Mouse (Mus musculus) hindbrain, embryonic 12.5 days (tissue): Measurements from ENCODE around the gene Ccdc69. TPM values are rescaled to one million over a fixed set of nuclear protein-coding genes. Genes with fewer than 3 reads are reported as not detected.
A peak's percentile ranks its signal among the peaks of the same experiment; 100 is the strongest.

ENCODE experiments used
- ATAC-seq: fragments of 200-750 bp; cut with Nextera tagmentation; 2 replicates; pipeline ENCODE4 v1.8.0; 2017; ENCODE audit warnings: moderate TSS enrichment; ENCODE audit not compliant: low FRiP score
- H3K27ac ChIP-seq: fragments of 300-500 bp; sonication (generic); 2 replicates; pipeline ENCODE4 v1.5.1; 2016; ENCODE audit warnings: mild to moderate bottlenecking
- H3K27me3 ChIP-seq: fragments of 300-500 bp; sonication (generic); 2 replicates; pipeline ENCODE4 v1.6.1; 2016; ENCODE audit warnings: mild to moderate bottlenecking
- H3K36me3 ChIP-seq: fragments of 300-500 bp; sonication (generic); 2 replicates; pipeline ENCODE4 v1.6.1; 2016; ENCODE audit warnings: mild to moderate bottlenecking
- H3K4me1 ChIP-seq: fragments of 300-500 bp; sonication (generic); 2 replicates; pipeline ENCODE4 v1.6.1; 2016
- H3K4me2 ChIP-seq: fragments of 300-500 bp; sonication (generic); replicated peaks from 2 replicates; pipeline ENCODE4 v1.6.1; 2016; ENCODE audit warnings: mild to moderate bottlenecking
- H3K4me3 ChIP-seq: fragments of 300-500 bp; sonication (generic); 2 replicates; pipeline ENCODE4 v1.5.1; 2016; ENCODE audit warnings: mild to moderate bottlenecking
- H3K9ac ChIP-seq: fragments of 300-500 bp; sonication (generic); 2 replicates; pipeline ENCODE4 v1.6.1; 2016; ENCODE audit warnings: mild to moderate bottlenecking, moderate library complexity
- H3K9me3 ChIP-seq: fragments of 300-500 bp; sonication (generic); replicated peaks from 2 replicates; pipeline ENCODE4 v1.6.1; 2016; ENCODE audit warnings: mild to moderate bottlenecking
- WGBS: fragments of 180-500 bp; shearing (Covaris S2); methylation state at CpG from one replicate; pipeline ENCODE4 v1.1.7; 2016; 5-methylcytosine and 5-hydroxymethylcytosine counted together
- polyA plus RNA-seq: library from polyadenylated mRNA; unstranded; fragments of >200 nt; fragmentation: Nextera tagmentation; extraction: Ambion mirVana; gene quantifications from 2 replicates; pipeline ENCODE4 v1.2.1, GENCODE M21; 2016

The Ccdc69 gene
- polyA plus RNA-seq, 1 experiment from 2014 or later: 0.49 TPM

- Histone ChIP-seq H3K4me2 (peak overlapping the region; percentile 93), H3K4me3 (peak overlapping the region; percentile 55; the same call in 1 of the 2 replicates), H3K9me3 (no peaks in the 10 kb centered on the region), H3K27me3 (peaks cover 28% of the 10 kb centered on the region), H3K9ac (no peak overlapping the region), H3K4me1 (peaks cover 30% of the 10 kb centered on the region), H3K36me3 (no peaks in the 10 kb centered on the region), H3K27ac (no peak overlapping the region; the same call in 1 of the 2 replicates)
- no peak for ATAC-seq
- 51% methylated on average over 10 of the region's 10 CpGs for WGBS
Observed at GRCm38 (mm10) chr11:55031211-55031990, 46.5 kb downstream of the Ccdc69 start.

GRCm38 (mm10) chr11:55028509-55028908 is 49.4 kb downstream of the Ccdc69 start:
- ATAC-seq: no peak
- Histone ChIP-seq H3K27me3 (peaks cover 11% of the 10 kb centered on the region; the same call in 1 of the 2 replicates), H3K4me2 (no peak overlapping the region), H3K27ac (no peak overlapping the region), H3K36me3 (no peaks in the 10 kb centered on the region), H3K4me3 (no peak overlapping the region), H3K9ac (no peak overlapping the region), H3K4me1 (peaks cover 36% of the 10 kb centered on the region), H3K9me3 (no peaks in the 10 kb centered on the region)
- 67% methylated on average over 2 of the region's 2 CpGs for WGBS

- Histone ChIP-seq H3K27me3 (0 out of 2 replicates have a peak, but pooled peaks cover 3% of the 10 kb centered on the region), H3K9ac (no peak overlapping the region), H3K4me3 (no peak overlapping the region), H3K4me2 (no peak overlapping the region), H3K4me1 (peaks cover 41% of the 10 kb centered on the region), H3K27ac (0 out of 2 replicates have a peak overlapping the region, but pooled peaks have one; percentile 18), H3K9me3 (no peaks in the 10 kb centered on the region), H3K36me3 (no peaks in the 10 kb centered on the region)
- 73% methylated on average over 2 of the region's 2 CpGs for WGBS
- no peak for ATAC-seq
Observed at GRCm38 (mm10) chr11:55027204-55027855, 50.6 kb downstream of the Ccdc69 start.

- no peak for ATAC-seq
- Histone ChIP-seq H3K9me3 (no peaks in the 10 kb centered on the region), H3K27ac (no peak overlapping the region), H3K4me2 (no peak overlapping the region), H3K36me3 (no peaks in the 10 kb centered on the region), H3K4me1 (peaks cover 37% of the 10 kb centered on the region), H3K27me3 (no peaks in the 10 kb centered on the region), H3K4me3 (no peak overlapping the region), H3K9ac (no peak overlapping the region)
- WGBS: 89% methylated on average over 4 of the region's 4 CpGs
Observed at GRCm38 (mm10) chr11:55025896-55026295, 52.0 kb downstream of the Ccdc69 start.

- Histone ChIP-seq H3K9ac (0 out of 2 replicates have a peak overlapping the region, but pooled peaks have one; percentile 5), H3K4me2 (peak overlapping the region; percentile 34), H3K4me3 (no peak overlapping the region), H3K27me3 (no peaks in the 10 kb centered on the region), H3K4me1 (peaks cover 37% of the 10 kb centered on the region), H3K36me3 (no peaks in the 10 kb centered on the region), H3K9me3 (no peaks in the 10 kb centered on the region), H3K27ac (peak overlapping the region; percentile 91)
- ATAC-seq: peak; percentile 30; the same call in 1 of the 2 replicates
- WGBS: 67% methylated on average over 3 of the region's 3 CpGs
Observed at GRCm38 (mm10) chr11:55023583-55023982, 54.3 kb downstream of the Ccdc69 start.

GRCm38 (mm10) chr11:55023049-55023564 is 54.8 kb downstream of the Ccdc69 start:
- Histone ChIP-seq H3K36me3 (no peaks in the 10 kb centered on the region), H3K27me3 (no peaks in the 10 kb centered on the region), H3K4me3 (no peak overlapping the region), H3K4me2 (peak overlapping the region; percentile 34), H3K9me3 (no peaks in the 10 kb centered on the region), H3K9ac (peak overlapping the region; percentile 5; the same call in 1 of the 2 replicates), H3K4me1 (peaks cover 37% of the 10 kb centered on the region), H3K27ac (peak overlapping the region; percentile 91)
- ATAC-seq: peak; percentile 77
- WGBS: 12% methylated on average over 10 of the region's 10 CpGs

- Histone ChIP-seq H3K36me3 (no peaks in the 10 kb centered on the region), H3K9me3 (no peaks in the 10 kb centered on the region), H3K27ac (peak overlapping the region; percentile 91), H3K4me3 (no peak overlapping the region), H3K27me3 (no peaks in the 10 kb centered on the region), H3K4me2 (peak overlapping the region; percentile 34), H3K4me1 (peaks cover 32% of the 10 kb centered on the region), H3K9ac (no peak overlapping the region; the same call in 1 of the 2 replicates)
- 68% methylated on average over 5 of the region's 5 CpGs for WGBS
- no peak for ATAC-seq
Observed at GRCm38 (mm10) chr11:55022508-55022907, 55.4 kb downstream of the Ccdc69 start.

GRCm38 (mm10) chr11:55021859-55022258 is 56.1 kb downstream of the Ccdc69 start:
- WGBS: 66% methylated on average over 6 of the region's 6 CpGs
- ATAC-seq: no peak
- H3K27me3 ChIP-seq: no peaks in the 10 kb centered on the region
- no peak overlapping the region; the same call in 1 of the 2 replicates for H3K27ac ChIP-seq
- no peaks in the 10 kb centered on the region for H3K9me3 ChIP-seq
- H3K36me3 ChIP-seq: no peaks in the 10 kb centered on the region
- H3K9ac ChIP-seq: no peak overlapping the region
- H3K4me1 ChIP-seq: peaks cover 32% of the 10 kb centered on the region
- H3K4me3 ChIP-seq: no peak overlapping the region
- no peak overlapping the region for H3K4me2 ChIP-seq

GRCm38 (mm10) chr11:55021458-55021857 is 56.5 kb downstream of the Ccdc69 start:
- peaks cover 32% of the 10 kb centered on the region for H3K4me1 ChIP-seq

GRCm38 (mm10) chr11:55019711-55020110 is 58.2 kb downstream of the Ccdc69 start:
- Histone ChIP-seq H3K4me2 (no peak overlapping the region), H3K27me3 (no peaks in the 10 kb centered on the region), H3K4me1 (peaks cover 40% of the 10 kb centered on the region), H3K36me3 (no peaks in the 10 kb centered on the region), H3K27ac (no peak overlapping the region), H3K4me3 (no peak overlapping the region), H3K9me3 (no peaks in the 10 kb centered on the region), H3K9ac (no peak overlapping the region)
- ATAC-seq: no peak
- 81% methylated on average over 2 of the region's 2 CpGs for WGBS

More at GRCm38 (mm10) chr11:55021458-55021857, 56.5 kb downstream of the Ccdc69 start:
- Histone ChIP-seq H3K4me3 (no peak overlapping the region), H3K27ac (no peak overlapping the region), H3K9ac (no peak overlapping the region), H3K9me3 (no peaks in the 10 kb centered on the region), H3K36me3 (no peaks in the 10 kb centered on the region), H3K27me3 (no peaks in the 10 kb centered on the region), H3K4me2 (no peak overlapping the region)
- no peak for ATAC-seq

- H3K36me3 ChIP-seq: no peaks in the 10 kb centered on the region
- H3K4me1 ChIP-seq: peaks cover 26% of the 10 kb centered on the region
- no peak for ATAC-seq
Observed at GRCm38 (mm10) chr11:55018034-55018433, 59.9 kb downstream of the Ccdc69 start.

GRCm38 (mm10) chr11:55017201-55017600 is 60.7 kb downstream of the Ccdc69 start:
- no peak for ATAC-seq
- Histone ChIP-seq H3K4me2 (no peak overlapping the region), H3K27me3 (no peaks in the 10 kb centered on the region), H3K4me1 (peaks cover 18% of the 10 kb centered on the region), H3K36me3 (no peaks in the 10 kb centered on the region), H3K4me3 (no peak overlapping the region), H3K9ac (no peak overlapping the region), H3K27ac (no peak overlapping the region), H3K9me3 (no peaks in the 10 kb centered on the region)
- WGBS: 78% methylated on average over 2 of the region's 2 CpGs

More at GRCm38 (mm10) chr11:55018034-55018433, 59.9 kb downstream of the Ccdc69 start:
- Histone ChIP-seq H3K27ac (no peak overlapping the region), H3K9me3 (no peaks in the 10 kb centered on the region), H3K4me3 (no peak overlapping the region), H3K9ac (no peak overlapping the region), H3K27me3 (no peaks in the 10 kb centered on the region), H3K4me2 (no peak overlapping the region)
- WGBS: 75% methylated on average over 6 of the region's 6 CpGs
